Mouse (Mus musculus) stomach, postnatal 0 days (tissue): ENCODE results near the gene Ap5z1.

ENCODE experiments used
- CTCF ChIP-seq: IDR thresholded peaks from 2 replicates; pipeline ENCODE4 v1.5.1; 2016; ENCODE audit warnings: antibody characterized with exemption, low read depth, mild to moderate bottlenecking, moderate library complexity
- EP300 ChIP-seq: optimal IDR thresholded peaks from 2 replicates; pipeline ENCODE3; 2016; ENCODE audit warnings: antibody characterized with exemption

GRCm38 (mm10) chr5:142417876-142418275 is 45.9 kb upstream of the Ap5z1 start:
- TF ChIP-seq CTCF (no peak), EP300 (no peak)
